Mouse (Mus musculus) cerebellum, adult 18-20 months (tissue): ENCODE measurements at regions not wholly inside any gene's neighbourhood (a gene's known extent, or its start where the extent isn't known, plus 50 kb on each side); places are given as distances from the start of the nearest gene placed in this dataset.
A peak's percentile ranks its signal among the peaks of the same experiment; 100 is the strongest.

ENCODE experiments used
- DNase-seq, 2 experiments: peaks; one replicate each; pipeline ENCODE4 v3.0.0; 2021

DNA sequence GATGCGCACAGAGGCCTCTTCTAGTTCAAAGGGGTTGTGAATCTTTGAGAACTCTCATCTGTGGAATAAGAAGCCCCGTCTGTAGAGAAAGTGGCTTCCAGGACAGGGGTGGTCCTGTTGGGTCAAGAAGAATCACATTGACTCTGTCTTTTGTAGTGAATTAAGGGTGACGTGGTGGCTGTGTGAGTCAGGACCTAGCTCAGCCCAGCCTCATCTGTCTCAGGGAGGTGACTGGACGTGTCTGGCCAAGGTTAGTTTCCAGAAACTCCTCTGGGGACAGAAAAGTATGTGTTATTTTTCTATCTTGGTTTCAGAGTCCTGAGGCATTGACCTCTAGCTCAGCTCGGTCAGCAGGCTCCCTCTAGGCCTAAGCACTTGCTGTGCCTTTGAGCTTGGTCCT, 73.3 kb upstream of the Lep start:
- DNase-seq, result no peak

DNA sequence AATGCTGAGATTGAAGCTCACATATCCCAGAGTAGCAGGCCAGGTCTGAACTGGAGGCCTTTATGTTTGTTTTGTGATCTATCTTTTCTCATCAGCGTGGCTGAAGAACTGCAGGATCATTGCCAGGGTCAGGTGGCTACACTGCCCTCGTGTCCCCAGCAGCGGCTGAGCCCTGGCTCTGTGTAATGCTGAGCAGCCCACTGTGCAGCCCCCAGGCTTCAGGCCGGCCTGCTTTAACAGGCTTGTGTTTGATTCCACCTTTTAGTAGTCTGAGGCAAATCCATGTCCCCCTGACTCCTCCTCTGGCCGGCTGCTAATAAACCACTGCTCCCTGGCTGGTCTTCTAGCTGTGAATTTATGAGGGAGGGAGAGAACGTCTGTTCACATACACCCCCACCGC, 72.6 kb upstream of the Lep start:
- DNase-seq, result peak; percentile 30 to 35

DNA sequence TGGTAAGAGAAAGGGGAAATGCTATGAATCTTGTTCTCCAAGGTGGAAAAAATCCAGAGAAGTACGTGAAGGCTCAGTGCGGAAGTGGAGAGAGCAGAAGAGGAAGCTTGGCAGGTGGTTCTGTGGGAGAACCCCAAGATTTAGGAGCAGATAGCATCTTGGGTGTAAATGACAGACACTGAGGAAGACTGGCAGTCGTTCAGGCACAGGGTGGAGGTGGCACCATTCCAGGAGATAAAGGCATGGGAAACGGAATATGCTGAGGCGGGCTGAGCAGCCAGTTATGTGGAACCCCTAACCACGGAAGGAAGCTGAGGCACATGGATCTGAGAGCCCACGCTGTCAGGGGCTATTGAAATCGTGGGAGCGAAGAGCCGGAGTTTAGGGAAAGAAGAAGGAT, 70.6 kb upstream of the Lep start:
- peak; percentile 57 to 65 for DNase-seq

DNA sequence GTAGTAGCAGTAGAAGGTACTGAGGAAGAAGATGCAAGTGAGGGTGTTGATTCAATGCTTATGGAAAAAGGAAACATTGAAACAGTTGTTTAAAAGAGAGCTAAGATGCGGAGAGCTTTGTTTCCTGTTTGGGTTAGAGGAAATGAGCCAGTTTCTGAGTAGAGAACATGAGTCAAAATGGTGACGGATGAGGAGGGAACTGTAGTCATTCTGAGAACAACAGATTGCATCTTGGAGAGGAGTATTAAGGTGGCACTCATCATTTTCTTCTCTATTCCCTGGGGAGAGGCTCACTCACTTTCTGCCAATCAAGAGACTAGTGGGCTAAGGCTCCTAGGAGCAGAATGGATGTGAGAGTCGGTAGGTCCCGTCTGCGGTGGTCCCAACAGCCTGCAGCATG, 69.8 kb upstream of the Lep start:
- DNase-seq, result no peak

DNA sequence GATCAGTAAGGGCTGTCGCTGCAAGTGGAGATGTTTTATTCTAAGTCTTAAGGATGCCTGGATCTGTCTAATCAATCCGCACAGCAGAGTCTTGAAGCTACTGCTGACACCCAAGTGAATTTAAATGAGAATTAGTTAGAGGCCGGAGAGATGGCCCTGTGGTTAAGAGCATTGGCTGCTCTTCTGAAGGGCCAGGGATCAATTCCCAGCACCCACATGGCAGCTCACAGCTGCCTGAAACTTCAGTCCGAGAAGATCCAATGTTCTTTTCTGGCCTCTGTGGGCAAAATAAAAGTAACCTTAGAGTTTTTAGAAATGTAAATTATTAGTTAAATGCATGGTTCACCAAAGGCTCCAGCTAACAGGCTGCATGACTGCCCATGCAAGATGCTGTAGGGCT, 65.5 kb upstream of the Lep start:
- peak in 1 of 2 experiments; percentile 0 for DNase-seq

DNA sequence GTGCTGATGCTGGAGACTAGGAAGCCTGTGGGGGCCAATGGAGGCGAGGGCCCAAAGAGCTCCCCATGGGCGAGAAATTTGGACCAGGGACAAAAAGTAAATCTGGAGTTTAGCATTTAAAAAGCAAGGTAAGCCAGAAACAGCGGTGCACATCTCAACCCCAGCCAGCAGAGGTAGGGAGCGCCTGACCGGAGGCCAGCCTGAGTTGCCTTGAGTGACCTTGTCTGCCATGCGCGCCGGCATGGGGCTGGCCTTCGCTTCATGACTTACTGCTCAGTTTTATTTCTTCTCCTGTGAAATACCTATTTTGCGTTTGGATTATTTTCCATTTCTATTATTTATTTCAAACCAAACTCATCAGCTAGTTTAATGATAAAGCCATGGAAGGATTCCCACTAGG, 64.3 kb upstream of the Lep start:
- no peak for DNase-seq

DNA sequence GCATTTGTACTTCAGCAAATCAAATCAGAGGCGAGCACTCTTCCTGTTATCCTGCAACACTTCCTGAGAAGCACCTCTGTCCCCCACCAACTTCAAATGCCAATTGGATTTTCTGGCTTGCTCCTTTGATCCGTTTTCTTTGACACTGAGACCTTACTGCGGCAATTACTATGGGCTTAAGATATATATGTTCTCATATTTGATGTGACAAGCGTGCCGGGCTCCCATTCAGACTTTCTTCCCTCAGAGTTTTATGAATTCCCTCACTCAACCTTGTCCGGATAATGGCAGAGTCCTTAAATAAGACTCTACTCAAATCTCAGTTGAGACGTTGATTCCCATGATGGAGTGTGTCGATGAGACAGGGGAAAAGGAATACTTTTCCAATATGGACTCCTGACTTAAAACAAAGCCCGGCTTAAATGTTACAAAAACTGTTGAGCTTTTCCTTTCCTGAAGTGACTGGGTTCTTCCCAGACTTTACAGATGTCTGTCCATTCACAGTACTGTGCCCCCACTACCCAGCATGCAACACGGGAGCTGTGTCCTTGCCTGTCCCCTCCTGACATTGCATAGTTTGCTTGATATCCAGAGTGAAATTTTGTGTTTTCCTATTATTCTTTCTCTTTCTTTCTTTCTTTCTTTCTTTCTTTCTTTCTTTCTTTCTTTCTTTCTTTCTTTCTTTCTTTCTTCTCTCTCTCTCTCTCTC, 60.5 kb upstream of the Lep start:
- peak in 1 of 2 experiments; percentile 0 for DNase-seq

DNA sequence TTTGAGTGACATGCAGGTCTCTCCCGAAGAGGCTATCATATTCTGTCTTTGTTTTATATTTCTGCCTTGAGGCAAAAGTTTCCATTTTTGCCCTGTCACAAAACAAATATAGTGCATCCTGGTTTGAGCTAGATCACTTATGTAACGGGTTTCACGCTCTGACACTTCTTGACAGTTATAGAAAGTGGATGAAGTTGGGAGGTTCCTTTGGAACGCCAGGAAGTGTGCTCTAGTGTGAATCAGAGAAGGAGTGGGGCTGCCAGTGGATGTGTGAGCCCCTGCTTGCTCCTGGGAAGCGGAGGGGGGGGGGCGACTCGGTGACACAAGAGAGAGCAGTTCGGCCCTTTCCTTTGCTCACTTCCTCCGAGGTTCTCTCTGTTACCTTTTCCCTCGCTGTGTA, 57.9 kb upstream of the Lep start:
- no peak for DNase-seq

DNA sequence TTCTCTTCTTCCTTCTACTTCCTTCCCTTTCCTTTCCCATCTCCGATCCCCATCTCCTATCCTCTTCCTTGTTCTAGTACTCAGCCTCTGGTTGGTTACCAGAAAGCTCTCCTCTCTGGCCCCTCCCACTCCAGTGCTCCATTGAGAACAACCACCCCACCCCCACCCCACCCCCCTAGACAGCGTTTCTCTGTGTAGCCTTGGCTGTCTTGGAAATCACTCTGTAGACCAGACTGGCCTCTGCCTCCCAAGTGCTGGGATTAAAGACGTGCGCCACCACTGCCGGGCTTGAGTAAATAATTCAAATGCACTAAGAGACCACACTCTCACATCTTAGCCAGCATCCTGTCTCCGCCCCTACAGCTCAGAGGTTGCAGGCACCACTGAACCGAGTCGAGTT, 57.2 kb upstream of the Lep start:
- no peak for DNase-seq

DNA sequence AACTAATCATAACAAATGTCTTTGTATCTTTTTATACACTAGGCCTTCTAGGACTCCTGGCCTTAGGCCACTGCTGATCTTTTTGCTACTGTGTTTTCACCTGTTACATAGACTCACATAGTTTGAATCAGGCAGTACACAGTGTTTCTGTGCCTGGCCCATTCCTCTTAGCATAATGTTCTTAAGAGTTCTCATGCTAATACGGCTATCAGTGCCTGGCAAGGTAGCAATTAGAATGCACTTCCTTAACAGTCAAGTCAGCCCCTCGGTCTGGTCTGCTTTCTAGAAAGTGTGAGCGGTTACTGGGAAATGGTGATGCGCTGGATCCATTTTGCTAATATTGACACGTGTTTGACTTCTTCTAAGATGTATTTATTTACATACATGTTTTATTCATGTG, 54.2 kb upstream of the Lep start:
- peak in 1 of 2 experiments; percentile 1 for DNase-seq
